Mouse (Mus musculus): ENCODE results near the gene Kmo. TPM values are rescaled to one million over a fixed set of nuclear protein-coding genes. Genes with fewer than 3 reads are reported as not detected.
A peak's percentile ranks its signal among the peaks of the same experiment; 100 is the strongest.

The Kmo gene
- 0.04 TPM in 1 of 2 replicates, not detected in the other for polyA plus RNA-seq (2016; fragmentation: Nextera tagmentation; extraction: Ambion mirVana)

- H3K4me3 ChIP-seq: no peak within 1 kb of the TSS
- H3K27me3 ChIP-seq (replicated peaks; ENCODE audit: low read depth, poor library complexity, severe bottlenecking): no peaks in the 10 kb centered on the region
- H3K36me3 ChIP-seq (replicated peaks): peaks cover 54% of the 10 kb centered on the region
- DNase-seq (ENCODE audit: low spot score): no peak
- H3K27ac ChIP-seq (replicated peaks): no peak within 1 kb of the TSS
- WGBS: 93% methylated on average over 13 of the region's 13 CpGs
- H3K4me1 ChIP-seq: peaks cover 14% of the 10 kb centered on the region
- no peaks in the 10 kb centered on the region for H3K9me3 ChIP-seq
These were observed at the start of gene Kmo for GRCm38 (mm10) chr1:175619814-175620431. Gene Kmo, plus strand, starts transcription at chr1:175620381.

DNA sequence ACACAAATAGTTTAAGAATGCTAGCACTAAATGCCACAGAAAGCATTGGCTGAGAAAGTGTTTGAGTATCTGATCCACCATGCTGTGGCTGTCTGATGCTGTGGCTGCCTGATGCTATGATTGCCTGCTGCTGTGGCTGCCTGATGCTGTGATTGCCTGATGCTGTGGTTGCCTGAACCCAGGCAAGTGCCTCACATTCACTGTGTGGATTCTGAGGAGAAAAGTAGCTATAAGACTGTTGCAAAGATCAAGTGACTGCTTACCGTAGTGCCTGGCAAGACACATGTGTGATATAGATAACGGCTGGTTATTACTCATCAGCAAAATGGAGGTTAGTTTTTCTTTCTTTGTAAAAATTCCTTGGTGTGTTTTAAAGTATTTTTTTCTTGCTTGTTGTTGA, 46.1 kb upstream of the Kmo start:
- Histone ChIP-seq H3K9me3 (no peaks in the 10 kb centered on the region), H3K27me3 (replicated peaks; ENCODE audit: low read depth, poor library complexity, severe bottlenecking) (no peaks in the 10 kb centered on the region), H3K27ac (replicated peaks) (no peak overlapping the region), H3K4me1 (no peaks in the 10 kb centered on the region), H3K36me3 (replicated peaks) (no peaks in the 10 kb centered on the region), H3K4me3 (no peak overlapping the region)
- WGBS: 92% methylated on average over 2 of the region's 2 CpGs
- no peak for DNase-seq (ENCODE audit: low spot score)

DNA sequence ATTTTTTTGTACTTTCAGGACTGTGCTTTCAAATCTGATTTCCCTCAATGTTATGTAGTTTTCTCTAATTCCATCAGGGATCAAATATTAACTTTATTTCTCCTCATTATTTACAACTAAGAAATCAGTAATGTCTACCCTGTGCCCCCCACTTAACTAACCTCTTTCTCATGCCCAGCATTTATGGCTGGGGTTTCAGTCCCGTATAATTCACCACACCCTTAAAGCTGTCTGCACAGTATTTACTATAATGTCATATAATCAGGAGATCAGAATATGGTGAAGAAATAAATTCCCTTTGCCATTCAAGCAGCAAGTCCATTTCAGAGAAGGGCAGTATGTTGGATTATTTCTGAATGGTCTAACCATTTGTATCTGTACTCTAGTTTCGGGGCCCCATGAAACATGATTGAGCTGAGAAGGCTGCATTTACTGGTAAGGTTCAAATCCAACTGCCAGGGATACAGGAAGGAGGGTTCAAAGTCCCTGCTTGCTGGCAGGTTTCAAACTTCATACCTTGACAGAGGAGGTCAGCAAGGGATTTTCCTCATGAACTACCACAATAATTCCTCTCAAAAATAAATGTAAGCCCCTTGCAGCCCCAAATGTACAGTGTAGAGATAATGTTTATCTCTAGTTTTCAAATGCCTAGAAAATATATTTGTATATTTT, 41.6 kb upstream of the Kmo start:
- Histone ChIP-seq H3K27ac (replicated peaks) (no peak overlapping the region), H3K4me3 (no peak overlapping the region), H3K36me3 (replicated peaks) (no peaks in the 10 kb centered on the region), H3K27me3 (replicated peaks; ENCODE audit: low read depth, poor library complexity, severe bottlenecking) (no peaks in the 10 kb centered on the region), H3K9me3 (no peaks in the 10 kb centered on the region), H3K4me1 (no peaks in the 10 kb centered on the region)
- no peak for DNase-seq (ENCODE audit: low spot score)
- 91% methylated on average over 2 of the region's 2 CpGs for WGBS

- Histone ChIP-seq H3K4me1 (no peaks in the 10 kb centered on the region), H3K9me3 (no peaks in the 10 kb centered on the region), H3K36me3 (replicated peaks) (no peaks in the 10 kb centered on the region), H3K27me3 (replicated peaks; ENCODE audit: low read depth, poor library complexity, severe bottlenecking) (no peaks in the 10 kb centered on the region), H3K4me3 (no peak overlapping the region), H3K27ac (replicated peaks) (no peak overlapping the region)
- 91% methylated on average over 9 of the region's 9 CpGs for WGBS
- DNase-seq (ENCODE audit: low spot score): no peak
These were observed 40.5 kb upstream of the Kmo start for GRCm38 (mm10) chr1:175579598-175580235.

- 84% methylated on average over 7 of the region's 7 CpGs for WGBS
- Histone ChIP-seq H3K27me3 (replicated peaks; ENCODE audit: low read depth, poor library complexity, severe bottlenecking) (no peaks in the 10 kb centered on the region), H3K36me3 (replicated peaks) (no peaks in the 10 kb centered on the region), H3K4me3 (no peak overlapping the region), H3K4me1 (no peaks in the 10 kb centered on the region), H3K27ac (replicated peaks) (no peak overlapping the region), H3K9me3 (no peaks in the 10 kb centered on the region)
- no peak for DNase-seq (ENCODE audit: low spot score)
These were observed 39.8 kb upstream of the Kmo start for GRCm38 (mm10) chr1:175580346-175580745.

- Histone ChIP-seq H3K9me3 (no peaks in the 10 kb centered on the region), H3K36me3 (replicated peaks) (no peaks in the 10 kb centered on the region), H3K27me3 (replicated peaks; ENCODE audit: low read depth, poor library complexity, severe bottlenecking) (no peaks in the 10 kb centered on the region), H3K4me1 (no peaks in the 10 kb centered on the region), H3K27ac (replicated peaks) (no peak overlapping the region), H3K4me3 (no peak overlapping the region)
- WGBS: 87% methylated on average over 4 of the region's 4 CpGs
- DNase-seq (ENCODE audit: low spot score): no peak
These were observed 37.4 kb upstream of the Kmo start for GRCm38 (mm10) chr1:175582799-175583198.

GRCm38 (mm10) chr1:175585267-175585666, 34.9 kb upstream of the Kmo start:
- no peaks in the 10 kb centered on the region for H3K9me3 ChIP-seq
- H3K4me1 ChIP-seq: no peaks in the 10 kb centered on the region
- no peaks in the 10 kb centered on the region for H3K36me3 ChIP-seq (replicated peaks)
- H3K27me3 ChIP-seq (replicated peaks; ENCODE audit: low read depth, poor library complexity, severe bottlenecking): no peaks in the 10 kb centered on the region
- H3K4me3 ChIP-seq: no peak overlapping the region
- no peak for DNase-seq (ENCODE audit: low spot score)
- WGBS: 77% methylated on average over 2 of the region's 2 CpGs
- H3K27ac ChIP-seq (replicated peaks): no peak overlapping the region

- no peak overlapping the region for H3K4me3 ChIP-seq
- H3K36me3 ChIP-seq (replicated peaks): no peaks in the 10 kb centered on the region
- WGBS: 88% methylated on average over 5 of the region's 5 CpGs
These were observed 33.5 kb upstream of the Kmo start for GRCm38 (mm10) chr1:175586656-175587055.

DNA sequence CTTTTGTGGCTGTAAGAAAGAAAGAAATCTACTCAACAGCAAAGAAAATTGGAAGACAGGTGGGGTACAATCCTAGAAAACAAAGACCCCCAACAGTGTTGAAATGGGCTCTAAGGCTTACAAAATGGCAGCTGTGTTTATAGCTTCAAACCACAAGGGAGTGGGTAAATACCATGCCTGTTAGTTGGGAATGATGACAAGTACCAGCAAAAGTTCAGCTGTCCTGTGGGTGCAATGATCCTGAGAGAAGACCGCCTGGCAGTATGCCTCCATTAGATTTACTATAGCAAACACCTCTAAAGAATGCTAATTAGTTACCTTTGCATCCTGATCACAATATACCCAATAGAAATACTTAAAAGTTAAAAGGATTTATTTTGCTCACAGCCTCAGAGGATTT, 27.3 kb upstream of the Kmo start:
- Histone ChIP-seq H3K4me1 (no peaks in the 10 kb centered on the region), H3K4me3 (no peak overlapping the region), H3K27ac (replicated peaks) (no peak overlapping the region), H3K9me3 (no peaks in the 10 kb centered on the region), H3K36me3 (replicated peaks) (no peaks in the 10 kb centered on the region), H3K27me3 (replicated peaks; ENCODE audit: low read depth, poor library complexity, severe bottlenecking) (no peaks in the 10 kb centered on the region)
- no peak for DNase-seq (ENCODE audit: low spot score)
- WGBS: 80% methylated on average over 1 of the region's 1 CpGs

More at GRCm38 (mm10) chr1:175586656-175587055, 33.5 kb upstream of the Kmo start:
- Histone ChIP-seq H3K9me3 (no peaks in the 10 kb centered on the region), H3K27ac (replicated peaks) (no peak overlapping the region), H3K27me3 (replicated peaks; ENCODE audit: low read depth, poor library complexity, severe bottlenecking) (no peaks in the 10 kb centered on the region), H3K4me1 (no peaks in the 10 kb centered on the region)
- no peak for DNase-seq (ENCODE audit: low spot score)

GRCm38 (mm10) chr1:175602231-175602630, 17.9 kb upstream of the Kmo start:
- Histone ChIP-seq H3K9me3 (no peaks in the 10 kb centered on the region), H3K36me3 (replicated peaks) (peaks cover 74% of the 10 kb centered on the region), H3K4me3 (no peak overlapping the region), H3K27ac (replicated peaks) (no peak overlapping the region), H3K27me3 (replicated peaks; ENCODE audit: low read depth, poor library complexity, severe bottlenecking) (no peaks in the 10 kb centered on the region), H3K4me1 (no peaks in the 10 kb centered on the region)
- 92% methylated on average over 11 of the region's 11 CpGs for WGBS
- no peak for DNase-seq (ENCODE audit: low spot score)

DNA sequence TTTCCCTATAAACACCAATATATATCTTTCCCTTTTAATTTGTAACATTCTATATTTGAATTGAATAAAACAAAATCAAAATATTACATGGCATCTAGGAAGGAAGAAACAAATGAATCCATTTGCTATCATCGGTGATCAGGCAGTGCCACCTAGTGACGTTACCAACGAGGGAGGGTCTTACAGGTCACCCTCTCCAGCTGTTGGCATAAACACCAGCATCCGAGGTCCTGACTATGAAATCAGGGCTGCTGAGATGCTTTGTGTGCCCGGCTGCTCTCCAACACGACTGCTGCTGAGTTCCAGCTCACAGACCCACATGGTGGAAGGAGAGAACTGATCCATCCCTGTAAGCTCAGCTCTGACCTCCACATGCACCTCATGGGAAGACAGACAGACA, 16.8 kb upstream of the Kmo start:
- Histone ChIP-seq H3K27ac (replicated peaks) (no peak overlapping the region), H3K4me3 (no peak overlapping the region), H3K36me3 (replicated peaks) (peaks cover 86% of the 10 kb centered on the region), H3K4me1 (no peaks in the 10 kb centered on the region), H3K9me3 (no peaks in the 10 kb centered on the region), H3K27me3 (replicated peaks; ENCODE audit: low read depth, poor library complexity, severe bottlenecking) (no peaks in the 10 kb centered on the region)
- DNase-seq (ENCODE audit: low spot score): peak; percentile 14
- WGBS: 78% methylated on average over 6 of the region's 6 CpGs

DNA sequence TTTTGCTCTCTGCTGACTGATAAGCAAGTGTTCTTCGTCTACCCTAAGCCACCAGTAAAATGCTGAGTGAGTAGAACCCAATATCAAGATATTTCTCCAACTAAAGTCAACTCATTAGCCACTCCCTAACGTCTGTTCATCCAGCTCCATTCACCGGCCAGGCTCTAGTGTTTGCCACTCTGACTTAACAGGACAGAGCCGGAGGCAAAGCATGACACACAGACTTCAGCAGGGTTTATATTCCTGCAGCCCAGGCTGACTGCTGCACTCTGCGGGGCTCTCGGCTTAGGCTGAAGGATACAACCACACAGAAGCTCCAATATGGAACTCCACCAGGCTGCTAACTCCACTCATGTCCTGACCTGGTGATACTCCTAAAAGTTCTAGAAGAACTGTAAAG, 12.9 kb upstream of the Kmo start:
- Histone ChIP-seq H3K27ac (replicated peaks) (no peak overlapping the region), H3K4me1 (no peaks in the 10 kb centered on the region), H3K36me3 (replicated peaks) (peaks cover 97% of the 10 kb centered on the region), H3K4me3 (no peak overlapping the region), H3K9me3 (no peaks in the 10 kb centered on the region), H3K27me3 (replicated peaks; ENCODE audit: low read depth, poor library complexity, severe bottlenecking) (no peaks in the 10 kb centered on the region)
- DNase-seq (ENCODE audit: low spot score): no peak
- 94% methylated on average over 6 of the region's 6 CpGs for WGBS
